Comparison of ENCODE assay signal across 18 mouse cellular contexts in the genomic region with DNA sequence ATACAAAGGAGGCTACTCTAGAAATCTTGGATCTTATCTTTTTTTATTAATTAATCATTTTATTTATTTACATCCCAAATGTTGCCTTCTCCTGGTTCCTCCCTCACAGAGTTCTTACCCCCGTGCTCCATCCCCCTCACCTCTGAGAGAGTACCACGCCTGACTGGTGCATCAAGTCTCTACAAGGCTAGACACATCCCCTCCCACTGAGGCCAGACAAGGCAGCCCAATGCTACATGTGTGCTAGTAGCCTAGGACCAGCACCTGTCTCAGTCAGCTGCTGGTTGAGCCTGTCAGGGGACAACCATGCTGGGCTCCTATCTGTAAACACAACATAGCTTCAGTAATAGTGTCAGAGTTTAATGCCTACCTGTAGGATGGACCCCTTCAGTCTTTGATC.
"Had no signal": no experiment of that assay in that cellular context is flagged by ENCODE, and none has a peak within 500 bp of the region (broad histone marks: within the 10 kb centered on the region; RNA-seq: fewer than 3 reads in every experiment).

No protein-coding gene starts in this region.

- H3K36me3 ChIP-seq: liver, embryonic 13.5 days; liver, embryonic 15.5 days; lung, embryonic 15.5 days; midbrain, embryonic 15.5 days; neural tube, embryonic 13.5 days; stomach, embryonic 15.5 days had no signal

- ATAC-seq: liver, postnatal 0 days; midbrain, embryonic 15.5 days had no signal

- H3K4me2 ChIP-seq: liver, embryonic 11.5 days; liver, embryonic 13.5 days; liver, embryonic 15.5 days; lung, embryonic 15.5 days; midbrain, embryonic 15.5 days; neural tube, embryonic 13.5 days; stomach, embryonic 15.5 days had no signal

- H3K27me3 ChIP-seq: liver, embryonic 13.5 days; liver, embryonic 15.5 days; lung, embryonic 15.5 days; megakaryocyte, embryonic 14.5 days; midbrain, embryonic 15.5 days; neural tube, embryonic 13.5 days; stomach, embryonic 15.5 days had no signal

- H3K27ac ChIP-seq: liver, embryonic 13.5 days; liver, embryonic 15.5 days; lung, embryonic 15.5 days; macrophage; midbrain, embryonic 15.5 days; neural tube, embryonic 13.5 days; stomach, embryonic 15.5 days; stomach, postnatal 0 days had no signal

- H3K4me3 ChIP-seq: liver, embryonic 13.5 days; liver, embryonic 15.5 days; lung, embryonic 15.5 days; megakaryocyte, embryonic 14.5 days; midbrain, embryonic 15.5 days; neural tube, embryonic 13.5 days; stomach, embryonic 15.5 days had no signal

- H3K9ac ChIP-seq: liver, embryonic 13.5 days; liver, embryonic 15.5 days; liver, postnatal 0 days; lung, embryonic 15.5 days; midbrain, embryonic 15.5 days; neural tube, embryonic 13.5 days; stomach, embryonic 15.5 days had no signal

- H3K4me1 ChIP-seq: liver, embryonic 13.5 days; liver, embryonic 15.5 days; lung, embryonic 15.5 days; megakaryocyte, embryonic 14.5 days; midbrain, embryonic 15.5 days; neural tube, embryonic 13.5 days; stomach, embryonic 15.5 days had no signal

- H3K9me3 ChIP-seq: liver, embryonic 13.5 days; liver, embryonic 15.5 days; lung, embryonic 15.5 days; midbrain, embryonic 15.5 days; stomach, embryonic 15.5 days had no signal

- DNase-seq: liver, embryonic 13.5 days; liver, postnatal 0 days; lung, adult 2 months; lung, postnatal 10 days; lung, postnatal 36 days; right cerebral cortex, postnatal 14 days; thymus, adult 2 months; thymus, postnatal 25 days; thymus, postnatal 4 days had no signal
